Mouse (Mus musculus): ENCODE data around the gene Rps26. TPM values are rescaled to one million over a fixed set of nuclear protein-coding genes. Genes with fewer than 3 reads are reported as not detected.

Rps26 gene
- total and polyA plus RNA-seq, 3 experiments, result 1,182 to 5,947 (median 4,124) TPM

DNA sequence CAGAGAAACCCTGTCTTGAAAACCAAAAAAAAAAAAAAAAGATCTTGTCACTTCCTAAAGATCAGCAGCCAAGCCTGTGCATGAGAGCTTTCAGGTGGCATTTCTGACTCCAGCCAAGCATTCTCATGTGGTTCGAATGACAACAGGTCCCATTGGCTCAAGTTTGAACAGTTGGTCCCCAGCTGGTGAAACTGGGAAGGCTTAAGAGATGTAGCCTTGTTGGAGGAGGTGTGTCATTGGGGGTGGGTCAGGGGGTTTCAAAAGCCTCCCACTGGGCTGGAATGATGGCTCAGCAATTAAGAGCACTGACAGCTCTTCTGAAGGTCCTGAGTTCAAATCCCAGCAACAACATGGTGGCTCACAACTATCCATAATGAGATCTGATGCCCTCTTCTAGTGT lies 25.0 kb downstream of the Rps26 start:
- H3K4me1 ChIP-seq (ENCODE audit: insufficient read depth, low read depth, low read length), result peaks cover 24% of the 10 kb centered on the region
- DNase-seq (ENCODE audit: low spot score) (no peak), ATAC-seq (ENCODE audit: extremely low read depth, insufficient number of reproducible peaks, low FRiP score, poor library complexity, severe bottlenecking) (no peak)
- peaks cover 12% of the 10 kb centered on the region for H3K27me3 ChIP-seq (ENCODE audit: insufficient read depth, low read length)
- TF ChIP-seq POLR2AphosphoS5 (IDR thresholded peaks at IDR 0.05; ENCODE audit: insufficient replicate concordance, low read depth, low read length) (no peak), GATA2 (IDR thresholded peaks at IDR 0.05; ENCODE audit: borderline replicate concordance, low read depth, low read length) (no peak), TAL1 (conservative IDR thresholded peaks at IDR 0.05; ENCODE audit: low read depth, low read length) (no peak), GATA1 (IDR thresholded peaks at IDR 0.05; ENCODE audit: borderline replicate concordance, low read length) (no peak), CTCF (IDR thresholded peaks at IDR 0.05; ENCODE audit: low read depth, low read length) (no peak)
- H3K4me3 ChIP-seq (ENCODE audit: low read depth, low read length), result no peak overlapping the region
- no peaks in the 10 kb centered on the region for H3K9me3 ChIP-seq (replicated peaks)
- no peaks in the 10 kb centered on the region for H3K36me3 ChIP-seq (replicated peaks)

DNA sequence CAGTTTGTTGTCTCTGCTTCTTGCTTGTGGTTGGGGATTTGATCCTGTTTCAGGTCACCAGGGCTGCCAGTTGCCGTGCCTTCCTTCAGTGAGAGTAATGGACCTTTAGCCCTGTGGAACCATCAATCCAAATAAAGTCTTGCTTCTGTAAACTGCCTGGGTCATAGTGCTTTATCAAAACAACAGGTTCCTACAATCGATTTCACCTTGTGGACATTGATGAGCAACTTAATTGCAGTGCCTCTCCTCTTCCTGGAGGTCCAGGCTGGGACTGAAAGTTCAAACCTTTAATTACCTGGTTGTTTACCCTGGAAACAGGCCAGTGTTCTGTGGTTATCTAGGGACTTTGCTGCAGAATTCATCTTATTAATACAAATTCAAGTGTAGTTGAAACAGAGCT lies 28.1 kb downstream of the Rps26 start:
- H3K9me3 ChIP-seq (replicated peaks), result no peaks in the 10 kb centered on the region
- no peak overlapping the region for H3K4me3 ChIP-seq (ENCODE audit: low read depth, low read length)
- peaks cover 8% of the 10 kb centered on the region for H3K4me1 ChIP-seq (ENCODE audit: insufficient read depth, low read depth, low read length)
- peaks cover 35% of the 10 kb centered on the region for H3K27me3 ChIP-seq (ENCODE audit: insufficient read depth, low read length)
- DNase-seq (ENCODE audit: low spot score) (no peak), ATAC-seq (ENCODE audit: extremely low read depth, insufficient number of reproducible peaks, low FRiP score, poor library complexity, severe bottlenecking) (no peak)
- TF ChIP-seq CTCF (IDR thresholded peaks at IDR 0.05; ENCODE audit: low read depth, low read length), result no peak
- TF ChIP-seq GATA2 (IDR thresholded peaks at IDR 0.05; ENCODE audit: borderline replicate concordance, low read depth, low read length), result no peak
- TF ChIP-seq GATA1 (IDR thresholded peaks at IDR 0.05; ENCODE audit: borderline replicate concordance, low read length), result no peak
- no peak for TF ChIP-seq POLR2AphosphoS5 (IDR thresholded peaks at IDR 0.05; ENCODE audit: insufficient replicate concordance, low read depth, low read length)
- no peak for TF ChIP-seq TAL1 (conservative IDR thresholded peaks at IDR 0.05; ENCODE audit: low read depth, low read length)
- H3K36me3 ChIP-seq (replicated peaks), result no peaks in the 10 kb centered on the region

DNA sequence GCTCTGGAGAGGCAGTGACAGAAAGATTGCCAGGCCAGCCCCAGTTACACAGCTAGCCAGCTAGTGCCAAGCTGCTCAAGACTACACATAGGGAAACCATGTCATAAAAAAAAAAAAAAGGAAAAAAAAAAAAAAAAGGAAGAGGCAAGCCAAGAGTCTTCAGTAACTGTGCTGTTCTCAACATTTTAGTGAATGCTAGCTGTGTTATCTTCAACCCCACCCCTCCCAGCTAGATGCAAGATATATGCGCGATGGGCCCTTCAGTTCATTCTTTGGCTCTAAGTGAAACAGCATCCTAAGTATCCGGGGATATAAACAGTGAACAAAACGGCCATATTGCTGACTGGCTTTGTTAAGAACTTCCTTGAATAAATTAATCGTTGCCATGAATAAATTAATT lies 33.8 kb downstream of the Rps26 start:
- no peaks in the 10 kb centered on the region for H3K36me3 ChIP-seq (replicated peaks)
- H3K4me3 ChIP-seq (ENCODE audit: low read depth, low read length), result no peak overlapping the region
- peaks cover 80% of the 10 kb centered on the region for H3K27me3 ChIP-seq (ENCODE audit: insufficient read depth, low read length)
- no peak for ATAC-seq (ENCODE audit: extremely low read depth, insufficient number of reproducible peaks, low FRiP score, poor library complexity, severe bottlenecking)
- peaks cover 40% of the 10 kb centered on the region for H3K4me1 ChIP-seq (ENCODE audit: insufficient read depth, low read depth, low read length)
- TF ChIP-seq TAL1 (conservative IDR thresholded peaks at IDR 0.05; ENCODE audit: low read depth, low read length), result no peak
- DNase-seq (ENCODE audit: low spot score), result no peak
- H3K9me3 ChIP-seq (replicated peaks), result no peaks in the 10 kb centered on the region

DNA sequence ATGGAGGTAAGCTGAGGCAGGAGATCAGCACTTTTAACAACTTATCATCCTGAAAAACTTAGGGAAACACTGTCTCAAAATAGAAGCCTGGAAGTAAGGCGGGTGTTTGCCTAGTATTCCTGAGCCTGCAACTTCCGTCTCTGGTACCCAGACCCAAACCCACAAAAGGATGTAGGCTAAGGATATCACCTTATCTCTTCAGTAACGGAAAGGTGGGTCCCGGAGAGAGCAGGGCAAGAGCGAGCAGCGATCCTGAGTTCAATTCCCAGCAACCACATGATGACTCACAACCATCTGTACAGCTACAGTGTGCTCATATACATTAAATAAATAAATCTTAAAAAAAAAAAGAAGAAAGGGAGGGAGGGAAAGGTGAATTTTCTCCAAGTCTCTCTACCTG lies 35.1 kb downstream of the Rps26 start:
- no peak for DNase-seq (ENCODE audit: low spot score)
- H3K4me1 ChIP-seq (ENCODE audit: insufficient read depth, low read depth, low read length), result peaks cover 44% of the 10 kb centered on the region
- H3K27me3 ChIP-seq (ENCODE audit: insufficient read depth, low read length), result peaks cover 91% of the 10 kb centered on the region
- no peaks in the 10 kb centered on the region for H3K36me3 ChIP-seq (replicated peaks)
- H3K4me3 ChIP-seq (ENCODE audit: low read depth, low read length), result no peak overlapping the region
- no peaks in the 10 kb centered on the region for H3K9me3 ChIP-seq (replicated peaks)
- ATAC-seq (ENCODE audit: extremely low read depth, insufficient number of reproducible peaks, low FRiP score, poor library complexity, severe bottlenecking), result no peak
- TF ChIP-seq CTCF (IDR thresholded peaks at IDR 0.05; ENCODE audit: low read depth, low read length) (no peak), POLR2AphosphoS5 (IDR thresholded peaks at IDR 0.05; ENCODE audit: insufficient replicate concordance, low read depth, low read length) (no peak), GATA2 (IDR thresholded peaks at IDR 0.05; ENCODE audit: borderline replicate concordance, low read depth, low read length) (no peak), GATA1 (IDR thresholded peaks at IDR 0.05; ENCODE audit: borderline replicate concordance, low read length) (no peak), TAL1 (conservative IDR thresholded peaks at IDR 0.05; ENCODE audit: low read depth, low read length) (no peak)

DNA sequence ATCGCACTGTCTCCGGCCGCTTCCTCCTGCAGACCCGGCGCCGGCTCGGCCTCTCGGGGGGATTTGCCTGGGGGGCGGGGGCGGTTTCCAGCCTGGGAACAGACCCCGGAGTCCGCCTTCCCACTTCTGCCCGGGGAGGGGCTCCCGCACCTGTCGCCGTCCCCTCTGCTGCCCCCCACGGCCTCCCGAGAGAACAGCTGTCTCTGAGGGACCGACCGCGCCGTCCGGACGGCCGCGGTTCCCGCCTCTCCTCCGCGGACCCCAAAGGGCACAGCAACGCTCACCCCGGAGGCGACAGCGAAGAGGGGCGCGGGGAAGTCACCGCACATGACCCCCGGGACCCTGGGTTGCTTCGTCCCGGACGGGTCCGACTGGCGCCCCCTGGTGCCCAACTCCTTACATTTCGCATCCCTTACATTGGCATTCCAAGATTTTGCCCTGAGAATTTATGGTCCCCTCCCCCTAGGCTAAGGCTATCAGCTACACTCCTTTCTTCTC lies 36.3 kb downstream of the Rps26 start:
- Histone ChIP-seq H3K36me3 (replicated peaks) (no peaks in the 10 kb centered on the region), H3K4me3 (ENCODE audit: low read depth, low read length) (peak overlapping the region; percentile 74), H3K9me3 (replicated peaks) (no peaks in the 10 kb centered on the region), H3K4me1 (ENCODE audit: insufficient read depth, low read depth, low read length) (peaks cover 40% of the 10 kb centered on the region), H3K27me3 (ENCODE audit: insufficient read depth, low read length) (peaks cover 95% of the 10 kb centered on the region)
- TF ChIP-seq TAL1 (conservative IDR thresholded peaks at IDR 0.05; ENCODE audit: low read depth, low read length) (no peak), CTCF (IDR thresholded peaks at IDR 0.05; ENCODE audit: low read depth, low read length) (peak; percentile 76)
- ATAC-seq (ENCODE audit: extremely low read depth, insufficient number of reproducible peaks, low FRiP score, poor library complexity, severe bottlenecking) (no peak), DNase-seq (ENCODE audit: low spot score) (peak; percentile 59)

DNA sequence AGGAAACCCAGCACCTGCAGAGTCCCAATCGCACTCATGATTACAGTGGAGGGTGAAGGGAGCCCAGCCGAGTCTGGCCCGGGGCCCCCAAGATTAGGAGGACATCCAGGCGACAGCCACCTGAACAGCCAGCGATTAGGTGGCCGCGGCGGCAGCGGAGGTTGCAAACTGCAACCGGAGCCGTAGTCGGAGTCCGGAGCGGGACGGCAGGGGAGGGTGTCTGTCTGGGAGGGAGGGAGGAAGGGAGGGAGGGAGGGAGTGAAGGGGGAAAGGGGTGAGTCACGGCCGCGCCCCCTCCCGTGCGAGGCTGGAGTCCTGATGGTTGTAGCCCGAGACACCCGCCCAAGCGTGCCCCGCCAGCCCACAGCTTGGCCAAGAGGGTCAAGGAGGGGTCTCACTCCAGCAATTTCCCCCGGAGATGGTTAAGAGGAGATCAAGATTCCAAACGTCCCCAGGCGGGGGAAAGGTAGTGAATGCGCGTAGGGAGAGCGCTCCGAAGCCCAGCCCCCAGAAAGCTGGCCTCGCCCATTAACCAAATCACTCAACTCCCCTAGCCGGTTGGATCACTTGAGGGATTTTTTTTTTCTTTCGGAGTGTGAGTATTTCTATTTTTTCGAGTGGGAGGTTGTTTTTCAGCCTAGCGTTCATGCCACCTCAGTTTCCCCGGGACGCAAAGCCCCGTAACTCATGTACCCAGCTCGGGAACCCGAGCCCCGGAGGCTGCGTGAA lies 36.9 kb downstream of the Rps26 start, which contains the start of gene Erbb3:
TSS of gene Erbb3 (minus strand) at position 189 of the 729 bp plus-strand sequence.
- ATAC-seq (ENCODE audit: extremely low read depth, insufficient number of reproducible peaks, low FRiP score, poor library complexity, severe bottlenecking) (peak; percentile 34; the same call in 1 of the 2 replicates), DNase-seq (ENCODE audit: low spot score) (peak; percentile 57)
- H3K27me3 ChIP-seq (ENCODE audit: insufficient read depth, low read length), result peaks cover 94% of the 10 kb centered on the region
- H3K4me3 ChIP-seq (ENCODE audit: low read depth, low read length), result peak within 1 kb of the TSS; percentile 74
- H3K4me1 ChIP-seq (ENCODE audit: insufficient read depth, low read depth, low read length), result peaks cover 40% of the 10 kb centered on the region
- no peaks in the 10 kb centered on the region for H3K9me3 ChIP-seq (replicated peaks)
- no peak for TF ChIP-seq TAL1 (conservative IDR thresholded peaks at IDR 0.05; ENCODE audit: low read depth, low read length)
- TF ChIP-seq POLR2AphosphoS5 (IDR thresholded peaks at IDR 0.05; ENCODE audit: insufficient replicate concordance, low read depth, low read length), result no peak
- TF ChIP-seq GATA1 (IDR thresholded peaks at IDR 0.05; ENCODE audit: borderline replicate concordance, low read length), result no peak
- TF ChIP-seq GATA2 (IDR thresholded peaks at IDR 0.05; ENCODE audit: borderline replicate concordance, low read depth, low read length), result no peak
- TF ChIP-seq CTCF (IDR thresholded peaks at IDR 0.05; ENCODE audit: low read depth, low read length), result no peak
- no peaks in the 10 kb centered on the region for H3K36me3 ChIP-seq (replicated peaks)

Measured in G1E (cell line).